In genomic region chr5:90785659-90786588, GRCm38 (mm10) we compare ENCODE assay signal across 8 mouse cellular contexts. TPM values are rescaled to one million over a fixed set of nuclear protein-coding genes. Genes with fewer than 3 reads are reported as not detected.
DNase-seq lines count a peak whose midpoint lies in the region; ATAC-seq and TF ChIP-seq lines count a peak whose summit lies in the region.

Gene Cxcl3 (plus strand): TSS chr5:90786103.

- intact Hi-C loops in left cerebral cortex, adult 2 months (cut with DNase I) = loop anchor here (5.0 kb wide), 1 partner anchor 124 kb away; no protein-coding TSS in a partner anchor

- no peak; the same call in none of the 2 replicates for TF ChIP-seq CTCF in left cerebral cortex, adult 2 months (IDR thresholded peaks at IDR 0.05)

- no peak within 1 kb of the TSS for H3K27ac ChIP-seq in hindbrain, embryonic 14.5 days
- no peak within 1 kb of the TSS for H3K27ac ChIP-seq in midbrain, embryonic 15.5 days
- H3K27ac ChIP-seq in left cerebral cortex, adult 2 months = no peak within 1 kb of the TSS

- H3K4me1 ChIP-seq in hindbrain, embryonic 14.5 days (replicated peaks; ENCODE audit: control insufficient read depth, insufficient read depth, low read length) = 0 out of 2 replicates have a peak, but pooled peaks cover 4% of the 10 kb centered on the region
- no peaks in the 10 kb centered on the region for H3K4me1 ChIP-seq in midbrain, embryonic 15.5 days

- no peaks in the 10 kb centered on the region for H3K9me3 ChIP-seq in hindbrain, embryonic 14.5 days (ENCODE audit: control insufficient read depth, low read length)
- no peaks in the 10 kb centered on the region for H3K9me3 ChIP-seq in midbrain, embryonic 15.5 days

- peak within 1 kb of the TSS; percentile 32 for H3K9ac ChIP-seq in hindbrain, embryonic 14.5 days
- H3K9ac ChIP-seq in midbrain, embryonic 15.5 days = peak within 1 kb of the TSS; percentile 26; the same call in 1 of the 2 replicates

- H3K27me3 ChIP-seq in hindbrain, embryonic 14.5 days (ENCODE audit: control insufficient read depth, insufficient read depth, low read length) = no peaks in the 10 kb centered on the region
- no peaks in the 10 kb centered on the region for H3K27me3 ChIP-seq in midbrain, embryonic 15.5 days (replicated peaks)

- H3K4me2 ChIP-seq in hindbrain, embryonic 14.5 days (replicated peaks) = peak within 1 kb of the TSS; percentile 70
- peak within 1 kb of the TSS; percentile 66 for H3K4me2 ChIP-seq in midbrain, embryonic 15.5 days

- ATAC-seq in hindbrain, embryonic 14.5 days (ENCODE audit: low FRiP score) = peak; percentile 90
- ATAC-seq in midbrain, embryonic 15.5 days (replicated peaks) = peak; percentile 95
- no peak for ATAC-seq in inflammation-experienced regulatory T-cells, adult 6 months

- DNase-seq in right cerebral cortex, adult 18-20 months = peak; percentile 8
- no peak for DNase-seq in right cerebral cortex, postnatal 14 days
- DNase-seq in embryo, embryonic 9.5 days (ENCODE audit: extremely low spot score) = peak; percentile 42
- DNase-seq in hindbrain, embryonic 14.5 days (ENCODE audit: low spot score) = no peak
- peak; percentile 33 for DNase-seq in liver
- no peak for DNase-seq in left cerebral cortex, adult 2 months (ENCODE audit: extremely low spot score in 1 of 2, low spot score in 2 of 2)

- H3K4me3 ChIP-seq in hindbrain, embryonic 14.5 days (replicated peaks; ENCODE audit: low read length) = peak within 1 kb of the TSS; percentile 30
- H3K4me3 ChIP-seq in midbrain, embryonic 15.5 days = peak within 1 kb of the TSS; percentile 37
- no peak within 1 kb of the TSS for H3K4me3 ChIP-seq in left cerebral cortex, adult 2 months

- no peaks in the 10 kb centered on the region for H3K36me3 ChIP-seq in hindbrain, embryonic 14.5 days (replicated peaks; ENCODE audit: control insufficient read depth, insufficient read depth)
- H3K36me3 ChIP-seq in midbrain, embryonic 15.5 days (replicated peaks) = no peaks in the 10 kb centered on the region

- 20% methylated on average over 26 of the region's 26 CpGs for WGBS in hindbrain, embryonic 14.5 days
- WGBS in midbrain, embryonic 15.5 days = 16% methylated on average over 26 of the region's 26 CpGs

RNA-seq across cellular contexts. Expression of gene Cxcl3, which starts in this region (rescaled TPM):
- polyA plus RNA-seq in hindbrain, embryonic 14.5 days (2014; fragmentation: Nextera tagmentation; extraction: Ambion mirVana) = 0.21 TPM in 1 of 2 replicates, not detected in the other
- 0.34 TPM in 1 of 2 replicates, not detected in the other for polyA plus RNA-seq in midbrain, embryonic 15.5 days (2015; fragmentation: Nextera tagmentation; extraction: Ambion mirVana)
- polyA plus RNA-seq in inflammation-experienced regulatory T-cells, adult 6 months (2017; shearing (Covaris generic)) = 1 to 10 TPM in 1 of 3 experiments, not detected in 2; 1.5 TPM
- not detected for total RNA-seq in left cerebral cortex, adult 2 months (2021)

Comparison
In these comparisons a context has a peak if more than half of its experiments do, and no peak if none do; other contexts are left out.
1. DNase-seq: peak in right cerebral cortex, adult 18-20 months (single experiment), embryo, embryonic 9.5 days (single experiment) and liver (single experiment); none in right cerebral cortex, postnatal 14 days (single experiment), hindbrain, embryonic 14.5 days (single experiment) and left cerebral cortex, adult 2 months (0 of 2).
2. Peak in ATAC-seq, H3K4me3 ChIP-seq, H3K9ac ChIP-seq and H3K4me2 ChIP-seq in hindbrain, embryonic 14.5 days; RNA of the gene not detected or under 1 TPM.
3. Peak in ATAC-seq, H3K4me3 ChIP-seq, H3K9ac ChIP-seq and H3K4me2 ChIP-seq in midbrain, embryonic 15.5 days; RNA of the gene not detected or under 1 TPM.